Mouse (Mus musculus) intestine, embryonic 15.5 days (tissue): ENCODE measurements around the gene Rpl26. TPM values are rescaled to one million over a fixed set of nuclear protein-coding genes. Genes with fewer than 3 reads are reported as not detected.

Source experiments
- ATAC-seq: fragments of 200-750 bp; cut with Nextera tagmentation; 2 replicates; pipeline ENCODE4 v1.8.0; 2017; ENCODE audit warnings: moderate TSS enrichment, moderate library complexity
- H3K27ac ChIP-seq: fragments of 300-500 bp; sonication (generic); 2 replicates; pipeline ENCODE4 v1.5.1; 2015; ENCODE audit warnings: mild to moderate bottlenecking, inconsistent platforms
- H3K27me3 ChIP-seq: fragments of 300-500 bp; sonication (generic); replicated peaks from 2 replicates; pipeline ENCODE4 v1.6.1; 2015; ENCODE audit warnings: inconsistent platforms
- H3K36me3 ChIP-seq: fragments of 300-500 bp; sonication (generic); 2 replicates; pipeline ENCODE4 v1.6.1; 2015; ENCODE audit warnings: inconsistent platforms
- H3K4me1 ChIP-seq: fragments of 300-500 bp; sonication (generic); replicated peaks from 2 replicates; pipeline ENCODE4 v1.6.1; 2015; ENCODE audit warnings: inconsistent platforms
- H3K4me2 ChIP-seq: fragments of 300-500 bp; sonication (generic); replicated peaks from 2 replicates; pipeline ENCODE4 v1.6.1; 2015; ENCODE audit warnings: mild to moderate bottlenecking, inconsistent platforms
- H3K4me3 ChIP-seq: fragments of 300-500 bp; sonication (generic); replicated peaks from 2 replicates; pipeline ENCODE4 v1.5.1; 2015; ENCODE audit warnings: inconsistent platforms
- H3K9ac ChIP-seq: fragments of 300-500 bp; sonication (generic); 2 replicates; pipeline ENCODE4 v1.6.1; 2015; ENCODE audit warnings: inconsistent platforms
- H3K9me3 ChIP-seq: fragments of 300-500 bp; sonication (generic); 2 replicates; pipeline ENCODE4 v1.6.1; 2016; ENCODE audit warnings: inconsistent platforms
- WGBS: fragments of 180-500 bp; shearing (Covaris S2); methylation state at CpG from one replicate; pipeline ENCODE4 v1.1.7; 2015; 5-methylcytosine and 5-hydroxymethylcytosine counted together
- polyA plus RNA-seq: library from polyadenylated mRNA; unstranded; fragments of >200 nt; fragmentation: Nextera tagmentation; extraction: Ambion mirVana; gene quantifications from 2 replicates; pipeline ENCODE4 v1.2.1, GENCODE M21; 2015

Gene Rpl26
- polyA plus RNA-seq, 1 experiment from 2014 or later, result 1,017 TPM

- 0 out of 2 replicates have a peak overlapping the region, but pooled peaks have one; percentile 4 for H3K4me3 ChIP-seq
- no peak overlapping the region for H3K9ac ChIP-seq
- H3K27me3 ChIP-seq, result peaks cover 32% of the 10 kb centered on the region
- ATAC-seq, result no peak
- peaks cover 7% of the 10 kb centered on the region; the same call in 1 of the 2 replicates for H3K4me1 ChIP-seq
- H3K36me3 ChIP-seq, result no peaks in the 10 kb centered on the region
- 29% methylated on average over 3 of the region's 3 CpGs for WGBS
- no peak overlapping the region for H3K27ac ChIP-seq
- no peak overlapping the region for H3K4me2 ChIP-seq
- H3K9me3 ChIP-seq, result no peaks in the 10 kb centered on the region
Observed at GRCm38 (mm10) chr11:68956107-68956506, 54.7 kb downstream of the Rpl26 start.

Other genes starting within 250 kb of the Rpl26 start
- gene Myh10, start 210.0 kb upstream of the Rpl26 start, polyA plus RNA-seq, result 68.2 and 70.4 TPM in 2 replicates
- gene Ndel1, start 29.7 kb upstream of the Rpl26 start, polyA plus RNA-seq, result 69.1 and 69.5 TPM in 2 replicates
- 0.06 and 0.10 TPM in 2 replicates for gene Rnf222, start 13.0 kb upstream of the Rpl26 start, polyA plus RNA-seq
- not detected in 2 replicates for gene Odf4, start 25.5 kb downstream of the Rpl26 start, polyA plus RNA-seq
- gene Arhgef15, start 55.9 kb downstream of the Rpl26 start, polyA plus RNA-seq, result 8.1 and 8.6 TPM in 2 replicates
- gene Slc25a35, start 66.5 kb downstream of the Rpl26 start, polyA plus RNA-seq, result 2.7 and 2.8 TPM in 2 replicates
- 61.4 and 62.2 TPM in 2 replicates for gene Rangrf, start 73.6 kb downstream of the Rpl26 start, polyA plus RNA-seq
- gene Pfas, start 106.9 kb downstream of the Rpl26 start, polyA plus RNA-seq, result 29.7 and 32.1 TPM in 2 replicates
- 35.1 and 38.6 TPM in 2 replicates for gene Ctc1, start 114.3 kb downstream of the Rpl26 start, polyA plus RNA-seq
- gene Aurkb, start 144.1 kb downstream of the Rpl26 start, polyA plus RNA-seq, result 133 and 135 TPM in 2 replicates
- 8.6 and 8.9 TPM in 2 replicates for gene Borcs6, start 158.1 kb downstream of the Rpl26 start, polyA plus RNA-seq
- 43.7 and 47.6 TPM in 2 replicates for gene Tmem107, start 169.2 kb downstream of the Rpl26 start, polyA plus RNA-seq
- gene Vamp2, start 186.9 kb downstream of the Rpl26 start, polyA plus RNA-seq, result 61.8 and 64.2 TPM in 2 replicates
- gene Per1, start 193.6 kb downstream of the Rpl26 start, polyA plus RNA-seq, result 11.9 and 15.6 TPM in 2 replicates
- 0.62 and 0.70 TPM in 2 replicates for gene Hes7, start 218.8 kb downstream of the Rpl26 start, polyA plus RNA-seq
- 0.29 and 0.34 TPM in 2 replicates for gene 9130213A22Rik, start 221.0 kb downstream of the Rpl26 start, polyA plus RNA-seq
- gene Aloxe3, start 224.3 kb downstream of the Rpl26 start, polyA plus RNA-seq, result 0.19 and 0.29 TPM in 2 replicates